Mouse (Mus musculus) bone marrow macrophage, adult 2 months (primary cell): Measurements from ENCODE around the gene Fbxl3.

ENCODE experiments used
- CTCF ChIP-seq: IDR thresholded peaks from 2 replicates; pipeline ENCODE4 v1.5.1; 2012; ENCODE audit warnings: low read depth, mild to moderate bottlenecking, low read length, moderate library complexity
- POLR2A ChIP-seq: IDR thresholded peaks from 2 replicates; pipeline ENCODE4 v1.6.1; 2012; ENCODE audit warnings: mild to moderate bottlenecking, low read depth, low read length, borderline replicate concordance

DNA sequence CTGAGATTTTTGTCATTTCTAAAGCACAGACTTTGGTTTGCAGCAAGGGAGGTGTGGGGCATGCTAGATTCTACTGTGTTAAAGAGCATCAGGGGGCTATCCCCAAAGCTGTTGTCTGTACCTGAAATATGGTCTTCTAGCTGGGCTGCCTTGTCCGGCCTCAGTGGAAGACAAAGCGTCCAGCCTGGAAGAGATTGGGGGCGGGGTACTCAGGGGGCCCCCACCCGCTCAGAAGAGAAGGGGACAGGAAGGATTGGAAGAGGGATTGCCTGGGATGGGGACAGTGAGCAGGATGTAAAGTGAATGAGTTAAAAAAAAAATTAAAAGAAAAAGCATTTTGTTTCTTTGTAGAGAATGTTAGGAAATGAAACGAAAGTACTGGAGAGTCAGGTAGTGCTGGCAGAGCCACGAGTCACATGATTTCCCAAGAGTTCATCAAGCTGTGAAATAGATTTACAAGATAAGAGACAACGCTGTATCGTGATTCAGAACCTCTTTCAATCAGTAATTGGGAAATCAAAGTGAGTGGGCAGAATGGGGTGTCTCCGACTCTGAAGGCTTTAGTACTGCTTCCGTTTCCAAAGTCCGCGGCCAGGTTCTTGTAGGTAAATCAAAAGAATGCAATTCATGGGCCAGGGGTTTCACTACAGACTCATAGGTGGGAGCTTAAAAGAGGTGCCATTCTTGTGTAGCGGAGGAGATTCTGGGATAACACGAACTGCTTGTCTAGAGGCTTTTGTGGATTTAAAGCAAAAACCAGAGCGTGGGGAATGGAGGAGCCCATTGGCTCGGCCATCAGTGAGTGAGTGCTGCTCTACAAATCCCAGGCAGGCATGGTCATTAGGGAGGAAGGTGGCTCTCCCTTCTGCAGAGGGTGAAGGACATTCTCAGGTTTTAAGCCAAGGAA, 21.1 kb downstream of the Fbxl3 start:
- TF ChIP-seq POLR2A (no peak), CTCF (no peak)
